Mouse (Mus musculus): ENCODE measurements around the gene Map2. TPM values are rescaled to one million over a fixed set of nuclear protein-coding genes. Genes with fewer than 3 reads are reported as not detected.
A peak's percentile ranks its signal among the peaks of the same experiment; 100 is the strongest.

Gene Map2
- polyA plus RNA-seq, 1 experiment from 2014 or later = 464 TPM

DNA sequence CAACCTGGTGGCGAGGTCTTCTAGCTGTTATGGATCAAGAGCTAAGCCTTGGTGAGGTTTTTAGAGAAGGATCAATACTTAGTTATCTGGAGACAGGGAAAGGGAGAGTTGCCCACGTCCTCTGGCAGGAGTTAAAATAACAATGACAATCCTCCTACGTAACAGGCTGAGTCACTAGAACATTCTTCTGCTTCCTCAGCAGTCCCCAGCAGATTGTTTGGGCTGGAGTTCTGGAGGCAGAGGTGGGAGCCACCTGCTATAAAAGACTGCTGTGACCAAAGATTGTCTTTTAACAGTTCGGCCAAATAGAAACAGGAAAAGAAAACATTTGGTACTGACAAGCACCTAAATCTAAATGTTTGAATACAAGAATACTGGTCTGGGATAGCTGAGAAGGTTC is 190.5 kb downstream of the Map2 start:
- H3K36me3 ChIP-seq (replicated peaks) = peaks cover 12% of the 10 kb centered on the region

DNA sequence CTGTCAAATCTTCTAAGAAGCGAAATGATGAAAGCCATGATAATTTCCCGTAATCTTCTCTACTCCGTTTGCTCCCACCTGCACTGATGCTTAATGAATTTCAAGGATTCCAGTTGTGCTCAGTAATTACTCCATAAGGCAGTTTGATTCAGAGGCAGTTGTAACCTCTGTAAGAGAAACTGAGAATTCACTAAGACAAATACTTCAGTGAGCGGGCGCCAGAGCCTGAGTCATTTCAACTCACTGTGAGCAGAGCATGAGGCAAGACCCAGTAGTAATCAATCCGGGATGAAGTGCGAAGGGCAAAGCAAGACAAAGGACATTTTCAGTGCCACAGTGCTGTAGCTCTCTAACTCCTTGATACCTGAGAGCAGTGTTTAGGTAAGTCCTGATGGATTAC is 194.4 kb downstream of the Map2 start:
- H3K36me3 ChIP-seq (replicated peaks) = peaks cover 12% of the 10 kb centered on the region
- H3K27me3 ChIP-seq (replicated peaks) = no peaks in the 10 kb centered on the region
- H3K9ac ChIP-seq = no peak overlapping the region
- WGBS = 83% methylated on average over 7 of the region's 7 CpGs
- no peak overlapping the region for H3K27ac ChIP-seq
- no peaks in the 10 kb centered on the region for H3K4me1 ChIP-seq
- no peaks in the 10 kb centered on the region for H3K9me3 ChIP-seq
- H3K4me2 ChIP-seq = no peak overlapping the region
- ATAC-seq (replicated peaks) = no peak; the same call in 1 of the 2 replicates
- no peak overlapping the region for H3K4me3 ChIP-seq

More for the DNA sequence above, 190.5 kb downstream of the Map2 start:
- H3K27me3 ChIP-seq (replicated peaks) = no peaks in the 10 kb centered on the region
- H3K4me3 ChIP-seq = no peak overlapping the region
- no peak for ATAC-seq (replicated peaks)
- H3K27ac ChIP-seq = no peak overlapping the region
- H3K4me1 ChIP-seq = peaks cover 13% of the 10 kb centered on the region
- WGBS = 79% methylated on average over 4 of the region's 4 CpGs
- H3K4me2 ChIP-seq = no peak overlapping the region
- no peak overlapping the region for H3K9ac ChIP-seq
- no peaks in the 10 kb centered on the region for H3K9me3 ChIP-seq

DNA sequence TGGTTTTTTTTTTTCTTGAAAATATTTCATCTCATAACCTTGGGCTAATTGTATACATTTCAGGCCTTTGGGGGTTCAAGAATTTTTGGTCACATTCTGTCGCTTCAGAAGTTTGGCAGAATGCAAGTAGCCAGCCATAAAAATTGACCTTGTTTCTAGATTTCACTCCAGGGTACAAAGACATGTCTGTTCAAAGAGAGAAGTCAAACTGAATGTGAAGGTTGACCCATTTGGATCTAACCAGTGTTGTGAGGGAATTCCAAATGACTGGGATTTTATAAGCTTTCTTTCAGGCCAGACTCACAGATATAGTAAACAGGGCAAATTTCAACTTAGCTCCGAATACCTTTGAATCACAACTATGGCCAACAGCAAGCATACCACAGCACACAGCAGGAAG is 196.3 kb downstream of the Map2 start:
- H3K27me3 ChIP-seq (replicated peaks) = no peaks in the 10 kb centered on the region
- H3K9me3 ChIP-seq = no peaks in the 10 kb centered on the region
- H3K9ac ChIP-seq = no peak overlapping the region
- no peak for ATAC-seq (replicated peaks)
- no peaks in the 10 kb centered on the region for H3K4me1 ChIP-seq
- no peak overlapping the region for H3K4me2 ChIP-seq
- WGBS = 79% methylated on average over 2 of the region's 2 CpGs
- no peaks in the 10 kb centered on the region; the same call in 1 of the 2 replicates for H3K36me3 ChIP-seq (replicated peaks)
- H3K27ac ChIP-seq = no peak overlapping the region
- H3K4me3 ChIP-seq = no peak overlapping the region

DNA sequence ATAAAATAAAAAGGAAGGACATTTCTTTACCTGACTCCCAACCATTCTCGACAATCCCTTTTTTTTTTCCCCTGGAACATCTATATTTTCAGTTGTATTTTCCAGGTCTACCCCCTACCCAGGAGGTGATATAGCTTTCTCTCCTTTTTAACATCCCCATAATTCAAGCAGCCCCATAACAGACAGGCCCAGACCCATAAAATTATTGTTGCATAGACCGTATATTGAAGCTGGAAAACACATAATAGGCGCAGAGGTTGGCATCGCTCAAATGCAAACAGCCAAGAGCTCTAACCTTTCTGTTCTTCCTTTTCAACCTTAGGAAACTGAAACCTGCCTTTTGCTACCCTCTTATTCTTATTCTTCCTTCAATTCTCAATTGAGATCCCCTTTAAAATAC is 211.2 kb downstream of the Map2 start:
- H3K9ac ChIP-seq = peak overlapping the region; percentile 41; the same call in 1 of the 2 replicates
- peak overlapping the region; percentile 90 for H3K27ac ChIP-seq
- H3K4me1 ChIP-seq = peaks cover 35% of the 10 kb centered on the region
- H3K36me3 ChIP-seq (replicated peaks) = no peaks in the 10 kb centered on the region
- H3K27me3 ChIP-seq (replicated peaks) = no peaks in the 10 kb centered on the region
- WGBS = 38% methylated on average over 4 of the region's 4 CpGs
- peak; percentile 38 for ATAC-seq (replicated peaks)
- no peaks in the 10 kb centered on the region for H3K9me3 ChIP-seq
- H3K4me2 ChIP-seq = peak overlapping the region; percentile 50
- peak overlapping the region; percentile 36 for H3K4me3 ChIP-seq

- peaks cover 35% of the 10 kb centered on the region for H3K4me1 ChIP-seq
- no peaks in the 10 kb centered on the region for H3K9me3 ChIP-seq
- ATAC-seq (replicated peaks) = peak; percentile 96
- H3K27ac ChIP-seq = peak overlapping the region; percentile 90
- H3K36me3 ChIP-seq (replicated peaks) = no peaks in the 10 kb centered on the region
- H3K9ac ChIP-seq = peak overlapping the region; percentile 41
- H3K4me2 ChIP-seq = peak overlapping the region; percentile 50
- WGBS = 8% methylated on average over 10 of the region's 10 CpGs
- H3K4me3 ChIP-seq = peak overlapping the region; percentile 36
- no peaks in the 10 kb centered on the region for H3K27me3 ChIP-seq (replicated peaks)
Observed at GRCm38 (mm10) chr1:66386751-66387452, 211.8 kb downstream of the Map2 start.

DNA sequence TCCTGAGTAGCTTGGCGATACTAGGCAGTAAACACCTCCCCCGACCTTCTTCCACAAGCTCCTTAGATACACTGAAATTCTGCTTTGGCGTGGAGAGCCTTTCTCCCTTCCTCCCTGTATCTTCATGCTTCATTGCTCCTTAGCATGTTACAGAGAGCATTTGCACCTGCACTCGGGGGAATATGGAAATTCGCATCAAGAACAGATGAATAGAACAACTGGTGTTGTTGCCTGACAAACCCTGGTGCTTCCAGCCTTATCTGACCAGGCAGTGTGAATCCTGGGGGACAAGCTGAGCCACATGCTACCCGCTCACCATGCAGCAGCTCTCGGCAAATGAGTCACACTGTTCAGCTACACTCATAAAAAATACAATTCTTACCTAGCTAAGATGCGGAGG is 213.5 kb downstream of the Map2 start:
- H3K9ac ChIP-seq = 0 out of 2 replicates have a peak overlapping the region, but pooled peaks have one; percentile 9
- no peaks in the 10 kb centered on the region for H3K9me3 ChIP-seq
- H3K4me1 ChIP-seq = peaks cover 35% of the 10 kb centered on the region
- 12% methylated on average over 8 of the region's 8 CpGs for WGBS
- ATAC-seq (replicated peaks) = 0 out of 2 replicates have a peak, but pooled peaks have one; percentile 9
- H3K27me3 ChIP-seq (replicated peaks) = no peaks in the 10 kb centered on the region
- H3K27ac ChIP-seq = peak overlapping the region; percentile 77
- H3K4me3 ChIP-seq = peak overlapping the region; percentile 25
- peak overlapping the region; percentile 45 for H3K4me2 ChIP-seq
- H3K36me3 ChIP-seq (replicated peaks) = no peaks in the 10 kb centered on the region

DNA sequence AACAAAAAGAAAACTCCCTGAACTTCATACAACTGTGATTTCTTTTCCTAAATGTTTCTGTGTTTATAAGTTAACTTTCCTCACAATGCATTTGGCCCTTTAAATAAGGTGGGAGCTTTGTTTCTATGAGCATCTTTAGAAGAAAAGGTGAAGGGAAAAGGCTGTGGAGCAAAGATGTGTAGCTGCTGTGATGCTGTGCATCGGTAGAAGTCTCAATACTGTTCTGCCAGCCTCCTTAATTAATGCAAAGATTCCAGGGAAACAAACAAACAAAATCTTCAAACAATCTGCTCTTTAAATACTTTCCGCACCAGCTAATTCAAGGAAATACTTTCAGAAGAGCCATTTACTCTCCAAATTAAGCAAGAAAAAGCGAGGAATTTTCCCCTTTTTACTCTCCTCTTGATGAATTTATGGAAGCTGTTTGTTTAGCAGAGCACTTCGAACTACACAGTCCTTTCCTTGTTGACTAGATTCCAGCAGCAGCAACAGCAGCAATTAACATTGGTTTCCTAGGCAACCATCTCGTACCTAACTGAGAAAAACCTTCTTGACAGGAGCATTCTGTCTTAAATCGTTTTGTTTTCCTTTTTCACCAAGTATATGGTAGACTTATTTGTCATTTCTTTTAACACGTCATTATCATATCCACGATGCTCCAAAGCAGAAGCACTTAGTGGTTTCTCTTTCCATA is 220.0 kb downstream of the Map2 start:
- H3K27me3 ChIP-seq (replicated peaks) = no peaks in the 10 kb centered on the region
- no peak overlapping the region for H3K9ac ChIP-seq
- no peaks in the 10 kb centered on the region; the same call in 1 of the 2 replicates for H3K36me3 ChIP-seq (replicated peaks)
- ATAC-seq (replicated peaks) = 0 out of 2 replicates have a peak, but pooled peaks have one; percentile 19
- no peak overlapping the region for H3K4me3 ChIP-seq
- H3K4me1 ChIP-seq = peaks cover 13% of the 10 kb centered on the region
- peak overlapping the region; percentile 29; the same call in 1 of the 2 replicates for H3K27ac ChIP-seq
- WGBS = 34% methylated on average over 8 of the region's 8 CpGs
- 0 out of 2 replicates have a peak overlapping the region, but pooled peaks have one; percentile 0 for H3K4me2 ChIP-seq
- no peaks in the 10 kb centered on the region for H3K9me3 ChIP-seq

GRCm38 (mm10) chr1:66395826-66396225 is 220.8 kb downstream of the Map2 start:
- no peak overlapping the region for H3K4me3 ChIP-seq
- H3K4me2 ChIP-seq = no peak overlapping the region
- no peaks in the 10 kb centered on the region; the same call in 1 of the 2 replicates for H3K36me3 ChIP-seq (replicated peaks)
- 51% methylated on average over 2 of the region's 2 CpGs for WGBS
- peaks cover 13% of the 10 kb centered on the region for H3K4me1 ChIP-seq
- no peaks in the 10 kb centered on the region for H3K9me3 ChIP-seq
- H3K27me3 ChIP-seq (replicated peaks) = no peaks in the 10 kb centered on the region
- no peak for ATAC-seq (replicated peaks)
- peak overlapping the region; percentile 29; the same call in 1 of the 2 replicates for H3K27ac ChIP-seq
- H3K9ac ChIP-seq = no peak overlapping the region

DNA sequence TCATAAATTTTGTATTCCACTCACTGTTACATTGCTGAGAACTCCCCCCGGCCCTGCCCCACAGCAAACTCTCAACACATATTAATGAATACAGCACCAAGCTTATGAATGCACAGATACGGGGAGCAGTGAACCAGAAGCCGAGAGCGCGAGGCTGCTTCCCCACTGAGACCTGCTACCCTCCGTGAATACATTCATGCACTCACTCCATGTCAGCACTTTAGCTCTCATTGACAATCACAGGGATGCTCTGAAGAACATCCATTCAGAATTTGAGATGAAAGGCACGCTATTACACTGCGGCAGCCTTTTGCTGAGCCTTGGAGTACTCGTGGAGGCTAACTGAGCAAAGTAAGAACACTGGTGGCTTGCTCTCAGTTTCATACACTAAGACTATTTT is 226.8 kb downstream of the Map2 start:
- 17% methylated on average over 9 of the region's 9 CpGs for WGBS
- H3K27me3 ChIP-seq (replicated peaks) = no peaks in the 10 kb centered on the region

GRCm38 (mm10) chr1:66407270-66407967 is 232.3 kb downstream of the Map2 start:
- peak; percentile 68 for ATAC-seq (replicated peaks)
- WGBS = 57% methylated on average over 13 of the region's 13 CpGs
- H3K27me3 ChIP-seq (replicated peaks) = no peaks in the 10 kb centered on the region
- peaks cover 32% of the 10 kb centered on the region for H3K36me3 ChIP-seq (replicated peaks)
- H3K4me1 ChIP-seq = peaks cover 4% of the 10 kb centered on the region; the same call in 1 of the 2 replicates
- no peaks in the 10 kb centered on the region for H3K9me3 ChIP-seq
- no peak overlapping the region for H3K4me3 ChIP-seq
- peak overlapping the region; percentile 53; the same call in 1 of the 2 replicates for H3K27ac ChIP-seq
- H3K9ac ChIP-seq = no peak overlapping the region
- H3K4me2 ChIP-seq = no peak overlapping the region

More for the DNA sequence above, 226.8 kb downstream of the Map2 start:
- Histone ChIP-seq H3K4me2 (no peak overlapping the region), H3K27ac (peak overlapping the region; percentile 29; the same call in 1 of the 2 replicates), H3K4me1 (peaks cover 9% of the 10 kb centered on the region), H3K36me3 (replicated peaks) (peaks cover 18% of the 10 kb centered on the region), H3K9me3 (no peaks in the 10 kb centered on the region), H3K4me3 (no peak overlapping the region), H3K9ac (no peak overlapping the region)
- ATAC-seq (replicated peaks) = peak; percentile 67

- Histone ChIP-seq H3K4me3 (no peak overlapping the region), H3K9me3 (no peaks in the 10 kb centered on the region), H3K9ac (no peak overlapping the region), H3K36me3 (replicated peaks) (peaks cover 37% of the 10 kb centered on the region), H3K27me3 (replicated peaks) (no peaks in the 10 kb centered on the region), H3K4me1 (no peaks in the 10 kb centered on the region), H3K27ac (no peak overlapping the region), H3K4me2 (no peak overlapping the region)
- ATAC-seq (replicated peaks) = no peak
Observed at GRCm38 (mm10) chr1:66418360-66418759, 243.3 kb downstream of the Map2 start.

GRCm38 (mm10) chr1:66426073-66426472 is 251.0 kb downstream of the Map2 start:
- peaks cover 3% of the 10 kb centered on the region; the same call in 1 of the 2 replicates for H3K4me1 ChIP-seq
- H3K4me2 ChIP-seq = no peak overlapping the region
- no peak overlapping the region for H3K9ac ChIP-seq
- no peak overlapping the region for H3K4me3 ChIP-seq
- H3K27ac ChIP-seq = no peak overlapping the region
- H3K36me3 ChIP-seq (replicated peaks) = peaks cover 45% of the 10 kb centered on the region
- H3K9me3 ChIP-seq = no peaks in the 10 kb centered on the region
- 93% methylated on average over 5 of the region's 5 CpGs for WGBS
- H3K27me3 ChIP-seq (replicated peaks) = no peaks in the 10 kb centered on the region
- ATAC-seq (replicated peaks) = no peak
